Mouse (Mus musculus) thymus, postnatal 25 days (tissue): ENCODE data around the gene Vwf.

Source experiments
- DNase-seq: peaks from one replicate; pipeline ENCODE4 v3.0.0; 2022

Vwf gene

DNA sequence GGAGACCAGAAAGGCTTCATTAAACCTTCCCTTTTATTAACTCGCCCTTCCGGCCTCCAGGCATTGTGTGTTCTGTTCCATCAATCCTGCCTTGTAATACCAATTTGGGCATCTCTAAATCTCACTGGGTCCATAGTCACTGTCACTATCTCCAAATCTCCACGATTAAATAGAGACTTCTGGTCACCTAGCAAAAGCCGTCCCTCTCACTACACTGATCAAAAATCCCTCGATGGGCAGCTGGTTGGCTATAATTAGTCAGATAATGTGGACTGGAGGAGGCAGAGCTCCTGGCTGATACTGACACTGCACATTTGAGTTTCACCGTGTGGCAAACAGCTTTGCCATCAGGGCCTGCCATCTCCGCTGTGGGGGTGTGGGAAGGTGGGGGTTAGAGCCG lies 42.5 kb downstream of the Vwf start:
- no peak for DNase-seq

DNA sequence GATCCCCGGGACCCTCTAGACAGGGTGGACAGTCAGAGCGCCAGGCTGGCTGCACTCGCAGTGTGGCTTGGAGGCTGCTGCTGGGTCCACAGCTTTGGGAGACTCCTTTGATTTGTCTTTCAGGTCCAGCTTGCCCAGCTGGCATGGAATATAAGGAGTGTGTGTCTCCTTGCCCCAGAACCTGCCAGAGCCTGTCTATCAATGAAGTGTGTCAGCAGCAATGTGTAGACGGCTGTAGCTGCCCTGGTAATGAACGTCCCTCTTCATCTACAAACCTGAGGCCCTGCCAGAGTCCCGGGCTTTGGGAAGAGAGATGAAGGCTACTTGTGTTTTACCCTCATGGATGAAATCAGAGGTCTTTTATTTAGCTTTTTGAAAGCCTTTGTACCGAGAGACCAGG lies 43.5 kb downstream of the Vwf start:
- no peak for DNase-seq

DNA sequence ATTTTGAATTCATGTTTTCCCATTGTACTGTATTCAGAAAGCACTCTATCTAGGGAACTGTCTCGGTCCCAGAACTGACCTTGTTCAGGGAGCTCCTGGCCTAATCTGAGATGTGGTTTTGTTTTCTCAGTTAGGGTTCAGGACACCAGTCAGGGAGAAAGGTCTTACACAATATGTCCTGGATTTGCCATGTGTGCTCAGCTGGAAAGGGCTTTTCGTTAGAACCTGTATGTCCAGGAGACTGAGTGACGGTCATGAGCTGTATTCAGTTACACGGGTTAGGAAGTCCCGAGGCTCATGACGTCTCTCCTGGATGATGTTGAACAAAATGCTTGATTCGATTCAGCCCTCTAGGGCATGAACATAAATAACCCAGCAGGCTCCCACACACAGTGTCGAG lies 43.9 kb downstream of the Vwf start:
- DNase-seq, result no peak

DNA sequence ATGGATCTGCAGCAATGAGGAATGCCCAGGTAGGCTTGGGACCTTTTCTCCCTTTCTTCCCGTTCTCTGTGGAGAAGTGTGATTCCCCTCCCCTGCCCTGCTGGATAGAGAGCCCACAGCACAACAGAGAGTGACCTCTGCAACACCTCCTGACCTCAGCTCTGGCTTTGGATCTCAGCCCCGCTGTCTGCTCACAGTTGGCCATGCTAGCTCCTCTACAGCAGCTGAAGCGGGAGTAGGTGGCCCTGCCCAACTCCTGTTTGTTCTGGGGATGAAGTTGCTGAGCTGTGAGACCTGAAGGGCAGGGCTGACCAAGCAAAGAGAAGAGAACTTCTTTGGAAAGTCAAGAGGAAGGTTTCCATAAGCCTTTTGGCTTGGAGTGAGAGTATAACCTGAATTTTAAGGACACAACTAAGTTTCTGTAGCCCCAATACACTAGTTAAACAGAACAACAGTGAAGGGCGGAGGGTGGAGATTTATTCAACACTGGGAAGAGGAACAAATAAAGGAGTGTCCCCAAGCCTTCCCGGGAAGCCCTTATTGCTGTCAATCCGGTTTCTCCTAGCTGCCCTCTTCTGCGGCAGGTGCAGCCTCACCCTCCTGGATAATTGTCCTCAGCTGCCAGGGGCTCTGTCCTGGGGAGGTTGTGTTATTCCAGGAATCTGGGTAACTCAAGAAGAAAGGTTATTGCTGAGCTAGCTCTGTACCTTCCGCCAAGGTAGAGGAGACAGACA lies 45.2 kb downstream of the Vwf start:
- DNase-seq, result no peak

DNA sequence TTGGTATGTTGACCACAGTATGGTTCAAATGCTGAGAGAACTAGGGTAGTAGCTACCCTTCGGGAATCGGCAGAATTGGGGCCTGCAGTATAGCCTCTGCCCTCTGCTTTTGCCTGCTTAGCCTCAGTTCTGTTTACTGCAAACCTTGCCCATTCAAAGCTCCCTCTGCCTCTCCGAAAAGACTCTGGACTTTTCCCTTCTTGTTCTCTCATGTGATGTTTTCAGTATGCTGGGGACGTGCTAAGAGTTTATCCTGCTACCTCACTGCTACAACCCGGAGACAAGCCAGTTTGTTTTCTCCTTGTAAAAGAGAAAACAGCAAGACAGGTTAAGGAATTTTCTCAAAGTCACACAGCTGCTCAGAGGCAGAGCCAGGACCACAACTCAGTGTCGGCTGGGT lies 46.0 kb downstream of the Vwf start:
- no peak for DNase-seq

DNA sequence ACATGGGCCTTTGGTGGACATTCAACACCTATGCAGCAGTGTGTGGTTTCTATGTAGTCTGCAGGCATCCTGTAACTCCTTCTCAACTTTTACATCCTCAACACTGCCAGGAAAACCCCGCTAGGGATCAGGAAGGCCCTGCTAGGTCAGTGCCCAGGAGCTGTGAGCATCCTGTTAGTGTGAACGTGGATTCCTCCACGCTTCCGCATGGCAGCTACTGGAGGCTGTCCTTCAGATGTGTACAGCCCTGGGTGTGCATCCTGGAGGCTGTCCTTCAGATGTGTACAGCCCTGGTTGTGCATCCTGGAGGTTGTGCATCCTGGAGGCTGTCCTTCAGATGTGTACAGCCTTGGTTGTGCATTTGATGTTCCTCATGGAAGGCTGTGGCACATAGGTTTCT lies 47.7 kb downstream of the Vwf start:
- no peak for DNase-seq

DNA sequence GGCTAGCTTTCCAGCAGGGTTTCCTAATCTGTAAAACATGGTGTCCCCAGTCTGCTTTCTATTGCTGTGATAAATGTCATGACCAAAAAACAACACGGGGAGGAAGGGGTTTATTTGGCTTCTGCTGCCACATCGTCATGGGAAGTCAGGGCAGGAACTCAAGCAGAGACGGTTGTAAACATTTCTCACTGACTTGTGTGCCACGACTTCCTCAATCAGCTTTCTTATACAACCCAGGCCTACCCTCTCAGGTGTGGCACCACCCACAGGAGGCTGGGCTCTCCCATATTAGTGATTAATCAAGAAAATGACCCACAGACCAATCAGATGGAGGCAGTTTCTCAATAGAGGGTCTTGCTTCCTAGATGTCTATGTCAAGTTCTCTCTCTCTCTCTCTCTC lies 48.3 kb downstream of the Vwf start:
- no peak for DNase-seq

DNA sequence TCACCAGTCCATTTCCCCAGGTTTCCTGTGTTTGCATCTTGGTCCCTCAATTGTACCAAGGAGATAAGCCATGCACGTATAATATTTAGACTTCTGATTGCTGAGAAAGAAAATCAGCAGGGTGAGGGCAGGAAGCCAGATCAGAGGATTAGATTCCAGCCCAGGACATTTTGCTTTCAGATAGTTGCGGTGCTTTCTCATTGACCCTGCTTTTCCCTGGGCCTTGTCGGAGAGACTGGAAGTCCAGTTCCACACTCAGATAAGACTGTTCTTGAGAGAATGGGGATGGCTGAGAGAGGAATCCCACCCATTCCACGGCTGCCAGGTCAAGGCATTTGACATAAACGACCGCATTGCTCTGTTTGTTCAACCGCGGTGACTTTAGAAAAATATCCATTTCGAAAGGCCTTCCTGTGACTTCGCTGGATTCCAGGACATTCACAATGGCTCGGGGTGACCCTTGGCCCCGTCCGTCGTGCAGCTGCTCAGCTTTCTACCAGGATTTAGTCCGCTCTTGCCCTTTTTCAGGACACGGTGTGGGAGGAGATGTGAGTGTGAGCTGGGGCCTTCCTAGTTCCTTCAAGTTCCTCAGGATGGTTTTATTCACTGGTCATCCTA lies 50.2 kb downstream of the Vwf start:
- DNase-seq, result no peak

DNA sequence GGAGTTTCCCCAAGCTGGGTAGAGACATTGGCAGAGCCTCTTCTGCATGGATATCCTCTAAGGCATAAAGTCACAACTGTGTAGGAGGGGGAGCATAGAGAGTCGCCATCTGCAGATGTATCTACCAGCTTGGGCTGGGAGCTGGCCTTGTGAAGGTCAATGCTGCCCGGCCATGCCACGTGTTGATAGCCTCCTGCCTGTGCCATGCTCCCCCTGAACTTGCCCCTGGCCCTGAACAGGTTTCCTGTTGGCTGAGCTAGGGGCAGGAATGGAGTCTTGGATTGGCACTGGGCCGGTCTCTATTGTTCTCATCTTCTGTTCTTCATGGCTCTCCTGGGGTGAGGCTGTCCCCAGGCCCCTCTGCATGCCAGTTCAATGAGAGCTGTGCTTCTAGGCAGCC lies 51.1 kb downstream of the Vwf start:
- DNase-seq, result no peak

DNA sequence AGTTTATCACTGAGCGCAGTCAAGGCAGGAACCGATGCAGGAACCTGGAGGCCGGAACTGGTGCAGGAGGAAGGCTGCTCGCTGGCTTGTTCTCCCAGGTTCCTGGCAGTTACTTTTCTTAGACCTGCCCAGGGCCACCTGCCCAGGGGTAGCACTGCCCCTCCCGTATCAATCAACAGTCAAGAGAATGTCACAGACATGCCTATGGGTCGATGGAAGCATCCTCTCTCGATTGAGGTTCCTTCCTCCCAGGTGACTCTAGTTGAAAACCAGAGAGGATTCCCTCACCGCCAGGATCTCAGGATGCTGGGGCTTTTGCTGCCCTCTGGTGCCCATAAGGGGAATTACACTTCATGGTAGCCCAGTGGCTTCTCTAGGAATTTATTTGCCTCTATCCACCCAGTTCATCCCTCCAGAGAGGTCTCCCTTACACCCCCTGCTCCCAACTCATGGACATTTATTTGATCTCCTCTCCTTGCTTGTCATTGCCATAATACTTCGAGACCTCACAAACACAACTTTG lies 53.5 kb downstream of the Vwf start:
- peak; percentile 56 for DNase-seq

DNA sequence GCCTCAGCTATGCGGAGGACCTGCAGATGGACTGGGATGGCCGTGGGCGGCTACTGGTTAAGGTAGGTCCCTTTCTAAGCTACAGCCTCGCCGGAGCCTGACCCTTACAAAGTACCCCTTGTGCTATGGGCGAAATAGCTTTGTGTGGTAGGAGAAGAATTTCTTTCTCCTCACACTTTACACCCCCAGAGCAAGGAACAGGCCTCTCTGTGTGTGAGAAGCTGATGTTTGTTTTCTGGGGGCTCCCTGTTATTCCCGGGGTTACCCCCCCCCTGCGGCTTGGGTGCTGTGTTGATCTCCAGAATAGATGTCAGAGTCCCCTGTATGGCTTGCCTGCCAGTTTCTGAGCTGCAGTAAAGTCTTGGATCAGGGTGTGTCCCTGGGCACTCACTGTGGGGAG lies 54.1 kb downstream of the Vwf start:
- no peak for DNase-seq

DNA sequence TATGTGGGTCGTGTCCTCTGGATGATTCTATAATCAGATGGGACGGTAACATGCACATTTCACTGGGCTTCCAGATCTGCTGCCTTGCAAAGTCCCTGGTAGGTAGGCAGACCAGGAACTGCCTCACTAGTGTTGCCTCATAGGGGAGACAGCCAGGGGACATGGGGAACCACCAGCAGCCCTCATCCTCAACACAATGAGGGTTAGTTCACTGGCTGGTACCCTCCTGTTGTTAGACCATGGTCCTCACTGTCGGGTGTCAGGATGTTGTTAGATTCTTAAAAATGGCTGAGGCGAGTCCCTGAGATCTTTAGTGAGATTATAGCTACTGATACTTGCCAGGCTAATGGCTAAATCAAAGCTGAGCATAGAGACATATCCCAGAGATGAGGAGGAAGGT lies 54.6 kb downstream of the Vwf start:
- no peak for DNase-seq

DNA sequence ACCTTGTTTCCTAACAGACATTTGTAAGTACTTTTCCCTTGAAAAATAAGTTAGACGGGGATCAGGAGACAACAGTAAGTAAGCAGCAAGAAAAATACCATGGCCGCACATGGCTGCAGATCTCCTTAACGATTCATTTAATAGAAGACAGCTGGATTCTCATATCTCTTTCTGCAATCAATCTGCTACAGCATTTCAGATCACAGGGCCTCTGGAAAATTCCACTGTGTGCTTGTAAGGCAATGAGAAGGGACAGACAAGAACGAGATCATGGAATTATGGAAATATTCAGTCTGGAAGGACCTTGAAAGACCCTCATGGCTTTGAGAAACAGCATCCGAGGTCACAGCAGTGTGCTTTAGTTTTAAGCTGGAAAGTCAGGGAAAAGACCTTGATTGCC lies 55.2 kb downstream of the Vwf start:
- no peak for DNase-seq

DNA sequence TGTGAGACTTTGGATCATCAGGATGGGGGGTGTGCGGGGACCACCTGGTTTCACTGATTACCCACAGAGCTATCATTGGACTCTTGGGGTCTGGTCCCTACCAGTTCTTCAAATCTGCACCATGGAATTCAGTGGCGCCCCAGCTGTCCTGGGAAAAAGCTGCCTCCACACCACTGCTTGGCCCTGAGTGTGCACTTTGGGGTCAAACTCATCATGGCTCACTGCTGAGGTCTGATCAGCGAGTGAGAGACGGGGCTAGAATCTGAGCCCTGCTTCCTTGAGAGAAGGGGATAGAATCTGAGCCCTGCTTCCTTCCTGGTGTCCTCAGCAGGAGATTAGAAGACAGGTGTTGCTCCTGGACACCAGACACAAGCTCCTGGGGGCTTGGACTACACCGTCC lies 55.8 kb downstream of the Vwf start:
- no peak for DNase-seq

DNA sequence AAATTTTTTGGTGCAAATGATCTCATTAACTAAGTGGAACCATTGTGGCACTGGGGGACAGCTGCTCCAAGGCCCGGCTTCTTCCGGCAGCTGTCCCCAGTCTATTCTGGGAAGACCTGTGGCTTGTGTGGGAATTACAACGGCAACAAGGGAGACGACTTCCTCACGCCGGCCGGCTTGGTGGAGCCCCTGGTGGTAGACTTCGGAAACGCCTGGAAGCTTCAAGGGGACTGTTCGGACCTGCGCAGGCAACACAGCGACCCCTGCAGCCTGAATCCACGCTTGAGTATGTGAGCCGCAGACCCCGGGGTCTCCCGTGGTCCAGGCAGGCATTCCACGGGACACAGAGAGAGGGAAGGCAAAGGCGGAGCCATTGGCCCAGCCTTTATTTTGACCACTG lies 56.7 kb downstream of the Vwf start:
- peak; percentile 77 for DNase-seq

DNA sequence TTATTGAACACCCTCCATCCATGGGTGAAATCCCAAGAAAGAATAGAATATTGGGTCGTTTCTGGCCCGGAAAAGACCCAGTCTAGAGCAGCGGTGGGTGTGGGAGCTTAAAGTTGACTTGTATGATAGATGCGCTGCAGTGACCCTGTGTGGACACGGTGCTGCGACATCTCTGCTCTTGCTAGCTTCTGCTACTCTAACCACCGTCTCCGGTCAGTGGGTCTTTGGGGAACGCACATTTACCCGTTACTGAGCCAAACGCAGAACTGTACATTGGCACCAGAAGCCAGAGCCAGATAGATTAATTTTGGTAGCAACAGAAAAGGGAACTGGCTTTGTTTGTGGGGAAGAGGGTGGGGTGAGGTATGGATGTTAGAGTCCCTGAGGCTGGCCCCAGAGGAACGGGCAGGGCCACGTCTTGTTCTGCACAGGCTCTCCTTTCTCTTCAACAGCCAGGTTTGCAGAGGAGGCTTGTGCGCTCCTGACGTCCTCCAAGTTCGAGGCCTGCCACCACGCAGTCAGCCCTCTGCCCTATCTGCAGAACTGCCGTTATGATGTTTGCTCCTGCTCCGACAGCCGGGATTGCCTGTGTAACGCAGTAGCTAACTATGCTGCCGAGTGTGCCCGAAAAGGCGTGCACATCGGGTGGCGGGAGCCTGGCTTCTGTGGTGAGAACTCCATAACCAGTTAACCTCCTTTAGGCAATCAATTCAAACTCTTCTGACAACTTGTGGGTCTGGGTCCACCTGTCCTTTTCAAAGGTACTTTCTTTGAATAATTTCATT lies 57.3 kb downstream of the Vwf start:
- no peak for DNase-seq

DNA sequence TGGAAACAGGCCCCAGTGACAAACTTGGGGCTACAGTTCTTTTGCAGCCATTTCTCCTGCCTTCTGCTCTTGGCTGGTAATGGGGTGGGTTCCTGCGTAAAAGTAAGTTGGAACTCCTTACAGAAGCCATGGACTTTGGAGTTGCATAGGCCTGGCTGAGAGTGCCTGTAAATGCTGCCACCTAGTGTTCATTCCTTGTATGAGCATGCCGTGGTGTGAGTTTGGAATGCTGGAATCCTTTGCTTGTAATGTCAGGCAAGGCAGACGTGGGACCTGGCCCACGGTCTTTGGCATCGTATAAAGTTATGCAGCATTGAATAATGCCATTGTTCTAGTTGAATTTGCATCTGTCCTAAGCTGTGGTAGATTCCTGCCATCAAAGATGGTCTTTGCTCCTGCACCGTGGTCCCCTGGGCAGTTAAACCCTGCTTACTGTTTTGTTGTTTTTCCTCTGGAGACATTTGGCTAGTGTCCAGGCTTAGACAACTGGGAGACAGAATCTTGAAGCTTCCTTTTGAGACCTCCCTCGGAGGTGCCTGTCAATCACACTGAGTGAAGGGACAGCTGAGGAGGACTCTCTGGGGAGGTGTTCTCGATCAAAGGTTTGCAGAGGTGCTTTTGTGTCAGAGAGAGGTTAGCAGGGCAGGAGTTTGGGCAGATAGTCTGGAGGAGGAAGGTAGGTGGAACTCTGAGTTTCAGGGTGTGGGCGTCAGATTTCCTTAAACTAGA lies 58.1 kb downstream of the Vwf start:
- DNase-seq, result peak; percentile 42

DNA sequence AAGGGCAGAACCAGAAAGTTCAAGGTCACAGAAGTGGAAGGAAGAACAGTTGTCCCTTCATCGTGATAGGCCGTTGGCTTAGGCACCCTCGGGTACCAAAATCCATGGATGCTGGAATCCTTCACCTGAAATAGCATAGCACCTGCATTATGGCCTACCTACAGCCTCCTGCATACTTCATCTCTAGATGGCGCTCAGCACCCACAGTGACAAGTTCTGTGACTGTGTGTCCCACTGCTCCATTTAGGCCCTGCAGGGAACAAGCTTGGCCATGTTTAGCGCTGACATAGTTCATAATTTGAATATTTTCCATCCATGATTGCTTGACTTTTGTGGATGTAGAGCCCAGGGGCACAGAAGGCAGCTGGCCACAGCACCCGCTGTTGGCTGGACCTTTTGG lies 62.5 kb downstream of the Vwf start:
- DNase-seq, result no peak

DNA sequence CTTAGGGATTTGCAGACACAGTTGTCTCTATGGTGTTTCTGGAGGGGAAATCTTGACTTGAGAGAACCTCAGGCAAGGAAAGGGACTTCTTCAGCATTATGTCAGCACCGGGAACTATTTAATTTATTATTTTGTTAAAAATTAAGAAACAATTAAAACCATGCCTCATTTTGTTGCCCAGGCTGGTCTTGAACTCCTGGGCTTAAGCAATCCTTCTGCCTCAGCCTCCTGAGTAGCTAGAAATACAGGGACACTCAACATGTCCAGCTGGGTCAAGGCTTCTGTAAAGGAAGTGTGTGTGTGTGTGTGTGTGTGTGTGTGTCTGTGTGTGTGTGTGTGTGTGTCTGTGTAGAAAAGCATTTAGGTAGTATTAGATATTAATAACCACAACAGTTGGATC lies 71.3 kb downstream of the Vwf start:
- DNase-seq, result no peak

DNA sequence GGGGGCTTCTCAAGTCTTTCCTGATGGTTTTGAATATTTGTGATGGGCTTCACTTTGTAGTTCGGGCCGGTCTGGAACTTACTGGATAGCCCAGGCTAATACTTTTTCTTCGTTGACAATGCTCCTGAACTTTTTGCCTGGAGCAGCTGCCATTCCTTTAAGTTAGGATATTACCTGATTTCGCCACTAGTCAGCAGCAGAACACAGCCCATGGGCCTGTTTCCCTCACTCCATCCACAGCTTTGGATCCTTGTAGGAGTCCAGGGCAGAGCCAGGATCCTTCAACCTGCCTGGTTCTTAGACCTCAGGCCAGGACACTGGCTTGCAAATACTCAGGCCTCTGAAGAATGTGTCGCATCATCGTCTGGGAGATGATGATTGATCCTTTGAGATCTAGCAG lies 74.2 kb downstream of the Vwf start:
- DNase-seq, result no peak

DNA sequence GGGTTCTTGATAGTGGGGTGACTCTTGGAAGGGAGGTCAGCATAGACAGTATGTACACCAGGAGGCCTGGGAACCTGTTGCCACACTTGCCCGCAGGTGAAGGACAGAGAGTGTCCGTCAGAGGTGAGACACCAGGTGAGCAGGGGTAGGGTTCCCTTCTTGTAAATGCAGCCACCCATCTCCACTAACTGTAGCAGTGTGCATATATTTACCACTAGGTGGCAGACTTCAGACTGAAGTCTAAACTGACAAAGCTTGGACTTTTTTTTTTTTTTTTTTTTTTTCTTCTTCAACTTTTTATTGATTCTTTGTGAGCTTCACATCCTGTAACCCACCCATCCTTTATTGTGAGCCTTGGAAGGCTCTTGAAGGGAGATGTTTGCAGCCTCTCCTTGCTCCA lies 75.9 kb downstream of the Vwf start:
- DNase-seq, result no peak

DNA sequence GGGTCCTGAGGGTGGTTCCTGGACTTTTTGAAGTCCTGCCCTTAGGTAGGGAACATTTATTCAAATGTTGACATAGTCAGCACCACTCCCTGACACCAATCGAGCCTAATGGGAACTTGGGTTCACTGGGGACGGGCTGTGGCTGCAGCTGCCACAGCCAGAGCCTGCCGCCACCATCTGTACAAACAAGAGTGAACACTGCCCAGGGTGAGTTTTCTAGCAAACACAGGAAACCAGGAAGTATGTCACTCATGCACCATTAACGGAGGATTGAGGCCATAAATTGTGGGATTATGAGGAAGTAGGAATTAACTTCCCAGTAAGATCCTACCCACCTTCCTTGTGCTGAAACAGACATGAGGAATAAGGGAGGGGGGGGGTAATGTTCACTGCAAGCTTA lies 93.9 kb downstream of the Vwf start:
- no peak for DNase-seq

DNA sequence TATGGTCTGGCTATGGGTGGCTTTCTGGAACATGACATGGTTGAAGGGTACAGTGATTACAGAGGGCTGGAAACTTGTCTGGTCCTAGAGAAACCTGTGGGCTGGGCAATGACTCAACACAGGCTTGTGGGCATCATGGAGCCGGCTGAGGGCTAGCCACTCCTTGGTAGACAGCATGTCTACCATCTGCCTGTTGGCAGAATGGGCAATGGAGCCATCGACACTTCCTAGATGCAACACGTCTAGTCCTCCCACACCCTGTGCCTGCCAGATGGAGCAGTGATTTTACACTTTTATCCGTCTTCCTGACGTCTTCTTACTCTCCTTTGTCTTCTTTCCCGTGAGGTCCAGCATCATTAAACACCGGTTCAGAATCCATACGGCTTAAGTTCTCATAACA lies 94.6 kb downstream of the Vwf start:
- no peak for DNase-seq
